Mouse (Mus musculus) C2C12 (cell line): ENCODE data around the gene Irf2bp2.

Experiments used
- CTCF ChIP-seq: IDR thresholded peaks from one replicate; pipeline ENCODE4 v1.5.1; 2011; ENCODE audit not compliant: control insufficient read depth, insufficient read depth, insufficient read length
- MAX ChIP-seq: IDR thresholded peaks from one replicate; pipeline ENCODE4 v1.6.1; 2011; ENCODE audit warnings: mild to moderate bottlenecking, control low read depth
- USF1 ChIP-seq: IDR thresholded peaks from one replicate; pipeline ENCODE4 v1.6.1; 2011; ENCODE audit warnings: low read depth, mild to moderate bottlenecking, control low read depth, moderate library complexity

- TF ChIP-seq CTCF (no peak), MAX (no peak), USF1 (no peak)
These were observed 23.7 kb downstream of the Irf2bp2 start for GRCm38 (mm10) chr8:126570046-126570445.
